In genomic region chr1:93175849-93176248, GRCm38 (mm10) we compare ENCODE assay signal across 10 mouse cellular contexts. TPM values are rescaled to one million over a fixed set of nuclear protein-coding genes. Genes with fewer than 3 reads are reported as not detected.
DNase-seq lines count a peak whose midpoint lies in the region; ATAC-seq and TF ChIP-seq lines count a peak whose summit lies in the region.
"Had no signal": no experiment of that assay in that cellular context is flagged by ENCODE, and none has a peak within 500 bp of the region (broad histone marks: within the 10 kb centered on the region; RNA-seq: fewer than 3 reads in every experiment).

No protein-coding gene starts in this region.

- TF ChIP-seq EP300 in heart, adult 2 months (IDR thresholded peaks at IDR 0.05; ENCODE audit: insufficient read depth, low read depth, low read length) = no peak
- TF ChIP-seq EP300 in liver, postnatal 0 days (IDR thresholded peaks at IDR 0.05; ENCODE audit: low read depth) = no peak

- H3K9me3 ChIP-seq in heart, embryonic 12.5 days (replicated peaks) = no peaks in the 10 kb centered on the region
- no peaks in the 10 kb centered on the region for H3K9me3 ChIP-seq in embryonic facial prominence, embryonic 11.5 days (replicated peaks; ENCODE audit: control insufficient read depth, low read length)
- no peaks in the 10 kb centered on the region for H3K9me3 ChIP-seq in hindbrain, embryonic 15.5 days
- H3K9me3 ChIP-seq in liver, postnatal 0 days (ENCODE audit: low read length) = no peaks in the 10 kb centered on the region

- peaks cover 28% of the 10 kb centered on the region for H3K4me1 ChIP-seq in heart, embryonic 12.5 days (replicated peaks)
- no peaks in the 10 kb centered on the region; the same call in 1 of the 2 replicates for H3K4me1 ChIP-seq in heart, adult 2 months (ENCODE audit: control insufficient read depth, insufficient read depth, low read length)
- peaks cover 10% of the 10 kb centered on the region for H3K4me1 ChIP-seq in embryonic facial prominence, embryonic 11.5 days (ENCODE audit: control insufficient read depth, insufficient read depth, low read length)
- peaks cover 19% of the 10 kb centered on the region for H3K4me1 ChIP-seq in hindbrain, embryonic 15.5 days (replicated peaks)
- H3K4me1 ChIP-seq in liver, postnatal 0 days (ENCODE audit: insufficient read depth) = no peaks in the 10 kb centered on the region
- H3K4me1 ChIP-seq in thymus, adult 2 months (replicated peaks; ENCODE audit: control insufficient read depth, insufficient read depth, low read length) = no peaks in the 10 kb centered on the region

- no peak for DNase-seq in heart, adult 2 months
- no peak for DNase-seq in embryonic facial prominence, embryonic 11.5 days (ENCODE audit: low spot score)
- DNase-seq in neural tube, embryonic 10.5 days (ENCODE audit: extremely low spot score, low spot score) = peak; percentile 45
- DNase-seq in frontal cortex, postnatal 25 days (ENCODE audit: low spot score in 2 of 2) = no peak
- no peak for DNase-seq in liver, postnatal 0 days
- DNase-seq in thymus, adult 2 months = no peak

- H3K4me2 ChIP-seq in heart, embryonic 12.5 days = peak overlapping the region; percentile 81
- H3K4me2 ChIP-seq in embryonic facial prominence, embryonic 11.5 days (ENCODE audit: low read depth, low read length) = peak overlapping the region; percentile 74
- peak overlapping the region; percentile 99 for H3K4me2 ChIP-seq in hindbrain, embryonic 15.5 days
- H3K4me2 ChIP-seq in liver, postnatal 0 days (ENCODE audit: low read depth, low read length) = no peak overlapping the region

- peak overlapping the region; percentile 28; the same call in 1 of the 2 replicates for H3K27ac ChIP-seq in heart, embryonic 12.5 days (ENCODE audit: poor library complexity, severe bottlenecking)
- no peak overlapping the region for H3K27ac ChIP-seq in heart, adult 2 months
- peak overlapping the region; percentile 88 for H3K27ac ChIP-seq in embryonic facial prominence, embryonic 11.5 days (replicated peaks; ENCODE audit: low read depth, low read length)
- no peak overlapping the region for H3K27ac ChIP-seq in hindbrain, embryonic 15.5 days (replicated peaks)
- H3K27ac ChIP-seq in liver, postnatal 0 days (ENCODE audit: low read depth) = no peak overlapping the region
- no peak overlapping the region for H3K27ac ChIP-seq in thymus, adult 2 months (ENCODE audit: control insufficient read depth, insufficient read depth, low read length)

- intact Hi-C loops in heart, adult 2 months (cut with DNase I) = loop anchor here (5.0 kb wide), 2 partner anchors 41 to 166 kb away; partner anchors contain the start of genes Pask and Ppp1r7

- H3K79me2 ChIP-seq in heart, adult 2 months (replicated peaks; ENCODE audit: control insufficient read depth, insufficient read depth, low read length) = no peaks in the 10 kb centered on the region

- no peak for TF ChIP-seq POLR2A in heart, adult 2 months (IDR thresholded peaks at IDR 0.05; ENCODE audit: insufficient read depth, low read depth, low read length)
- no peak for TF ChIP-seq POLR2A in thymus, adult 2 months (IDR thresholded peaks at IDR 0.05; ENCODE audit: control insufficient read depth, extremely low read depth, insufficient read depth, low read length, poor library complexity)

- WGBS in heart, embryonic 12.5 days = 6% methylated on average over 6 of the region's 6 CpGs
- 47% methylated on average over 6 of the region's 6 CpGs for WGBS in heart, adult 2 months
- 10% methylated on average over 6 of the region's 6 CpGs for WGBS in embryonic facial prominence, embryonic 11.5 days
- 21% methylated on average over 6 of the region's 6 CpGs for WGBS in hindbrain, embryonic 15.5 days
- WGBS in liver, postnatal 0 days (ENCODE audit: insufficient replicate concordance) = 24% methylated on average over 6 of the region's 6 CpGs
- WGBS in thymus, adult 2 months = 47% methylated on average over 6 of the region's 6 CpGs

- ATAC-seq in heart, embryonic 12.5 days (ENCODE audit: insufficient number of reproducible peaks, low FRiP score) = no peak
- 0 out of 2 replicates have a peak, but pooled peaks have one; percentile 16 for ATAC-seq in embryonic facial prominence, embryonic 11.5 days (replicated peaks; ENCODE audit: insufficient number of reproducible peaks, low FRiP score, low TSS enrichment, low read depth)
- ATAC-seq in hindbrain, embryonic 15.5 days (ENCODE audit: low FRiP score, low read depth) = no peak
- ATAC-seq in liver, postnatal 0 days = no peak

- H3K4me3 ChIP-seq in heart, embryonic 12.5 days = peak overlapping the region; percentile 48; the same call in 1 of the 2 replicates
- H3K4me3 ChIP-seq in heart, adult 2 months = no peak overlapping the region
- H3K4me3 ChIP-seq in embryonic facial prominence, embryonic 11.5 days (ENCODE audit: low read depth, low read length) = no peak overlapping the region
- H3K4me3 ChIP-seq in hindbrain, embryonic 15.5 days = 0 out of 2 replicates have a peak overlapping the region, but pooled peaks have one; percentile 46
- H3K4me3 ChIP-seq in liver, postnatal 0 days (ENCODE audit: low read depth, low read length) = no peak overlapping the region
- H3K4me3 ChIP-seq in thymus, adult 2 months (ENCODE audit: control insufficient read depth, insufficient read depth, low read length) = no peak overlapping the region
- H3K4me3 ChIP-seq: myocyte had no signal

- H3K27me3 ChIP-seq in heart, embryonic 12.5 days (replicated peaks) = peaks cover 67% of the 10 kb centered on the region
- H3K27me3 ChIP-seq in heart, adult 2 months (ENCODE audit: control insufficient read depth, insufficient read depth, low read length) = no peaks in the 10 kb centered on the region; the same call in 1 of the 2 replicates
- no peaks in the 10 kb centered on the region for H3K27me3 ChIP-seq in embryonic facial prominence, embryonic 11.5 days (ENCODE audit: control insufficient read depth, insufficient read depth, low read length)
- H3K27me3 ChIP-seq in hindbrain, embryonic 15.5 days = 0 out of 2 replicates have a peak, but pooled peaks cover 3% of the 10 kb centered on the region
- H3K27me3 ChIP-seq in liver, postnatal 0 days (ENCODE audit: insufficient read depth, low read length) = peaks cover 30% of the 10 kb centered on the region
- peaks cover 5% of the 10 kb centered on the region; the same call in 1 of the 2 replicates for H3K27me3 ChIP-seq in thymus, adult 2 months (ENCODE audit: control insufficient read depth, insufficient read depth, low read length)

- no peak for TF ChIP-seq CTCF in heart, adult 2 months (IDR thresholded peaks at IDR 0.05)
- no peak for TF ChIP-seq CTCF in liver, postnatal 0 days (IDR thresholded peaks at IDR 0.05; ENCODE audit: low read depth)
- TF ChIP-seq CTCF in thymus, adult 2 months (IDR thresholded peaks at IDR 0.05; ENCODE audit: borderline replicate concordance, control insufficient read depth, extremely low read depth, insufficient read depth, low read length, poor library complexity) = no peak

- H3K9ac ChIP-seq in heart, embryonic 12.5 days = no peak overlapping the region
- H3K9ac ChIP-seq in heart, adult 2 months (ENCODE audit: low read depth, low read length) = no peak overlapping the region
- H3K9ac ChIP-seq in embryonic facial prominence, embryonic 11.5 days (replicated peaks; ENCODE audit: low read length) = no peak overlapping the region
- no peak overlapping the region for H3K9ac ChIP-seq in hindbrain, embryonic 15.5 days
- H3K9ac ChIP-seq in liver, postnatal 0 days (replicated peaks) = no peak overlapping the region

- H3K36me3 ChIP-seq in heart, embryonic 12.5 days = no peaks in the 10 kb centered on the region
- H3K36me3 ChIP-seq in heart, adult 2 months (ENCODE audit: control insufficient read depth, insufficient read depth, low read length) = no peaks in the 10 kb centered on the region
- no peaks in the 10 kb centered on the region for H3K36me3 ChIP-seq in embryonic facial prominence, embryonic 11.5 days (replicated peaks; ENCODE audit: control insufficient read depth, insufficient read depth, low read depth, low read length)
- H3K36me3 ChIP-seq in hindbrain, embryonic 15.5 days = no peaks in the 10 kb centered on the region
- H3K36me3 ChIP-seq in liver, postnatal 0 days (replicated peaks; ENCODE audit: insufficient read depth, low read length) = no peaks in the 10 kb centered on the region
- no peaks in the 10 kb centered on the region for H3K36me3 ChIP-seq in thymus, adult 2 months (ENCODE audit: control insufficient read depth, insufficient read depth, low read length)

RNA-seq across cellular contexts. Expression of gene Crocc2, which starts 7.3 kb away (rescaled TPM):
- polyA plus RNA-seq in heart, embryonic 12.5 days (2016; fragmentation: Nextera tagmentation; extraction: Ambion mirVana) = 0.11 and 0.17 TPM in 2 replicates
- total RNA-seq in heart, adult 2 months (2021) = under 1 TPM in 1 of 2 experiments, not detected in 1; 0.09 TPM
- polyA plus RNA-seq in heart, adult 2 months (2012; rRNA removed) = 0.20 and 0.35 TPM in 2 replicates
- polyA plus RNA-seq in embryonic facial prominence, embryonic 11.5 days (2014; fragmentation: Nextera tagmentation; extraction: Ambion mirVana) = 0.14 and 0.25 TPM in 2 replicates
- polyA plus RNA-seq in hindbrain, embryonic 15.5 days (2015; fragmentation: Nextera tagmentation; extraction: Ambion mirVana) = 0.35 and 0.45 TPM in 2 replicates
- polyA plus RNA-seq in liver, postnatal 0 days (2015; fragmentation: Nextera tagmentation; extraction: Ambion mirVana) = not detected in 2 replicates
- polyA plus RNA-seq in thymus, adult 2 months (2012; rRNA removed) = 0.28 and 0.34 TPM in 2 replicates
- total RNA-seq: gastrocnemius, postnatal 36 days had no signal
- polyA plus RNA-seq: myocyte had no signal

RNA-seq across cellular contexts. Expression of gene 2310007B03Rik, which starts 15.1 kb away (rescaled TPM):
- polyA plus RNA-seq in heart, embryonic 12.5 days (2016; fragmentation: Nextera tagmentation; extraction: Ambion mirVana) = not detected in 2 replicates
- not detected for total RNA-seq in heart, adult 2 months (2021)
- polyA plus RNA-seq in heart, adult 2 months (2012; rRNA removed) = 0.82 TPM in 1 of 2 replicates, not detected in the other
- polyA plus RNA-seq in embryonic facial prominence, embryonic 11.5 days (2014; fragmentation: Nextera tagmentation; extraction: Ambion mirVana) = 0.08 and 0.36 TPM in 2 replicates
- 0.23 and 0.28 TPM in 2 replicates for polyA plus RNA-seq in hindbrain, embryonic 15.5 days (2015; fragmentation: Nextera tagmentation; extraction: Ambion mirVana)
- 0.51 and 0.99 TPM in 2 replicates for polyA plus RNA-seq in liver, postnatal 0 days (2015; fragmentation: Nextera tagmentation; extraction: Ambion mirVana)
- polyA plus RNA-seq in thymus, adult 2 months (2012; rRNA removed) = 0.68 and 0.88 TPM in 2 replicates
- total RNA-seq: gastrocnemius, postnatal 36 days had no signal

RNA-seq across cellular contexts. Expression of gene Agxt, which starts 40.8 kb away (rescaled TPM):
- polyA plus RNA-seq in heart, embryonic 12.5 days (2016; fragmentation: Nextera tagmentation; extraction: Ambion mirVana) = not detected in 2 replicates
- total RNA-seq in heart, adult 2 months (2021) = not detected
- 0.23 TPM in 1 of 2 replicates, not detected in the other for polyA plus RNA-seq in heart, adult 2 months (2012; rRNA removed)
- not detected in 2 replicates for polyA plus RNA-seq in embryonic facial prominence, embryonic 11.5 days (2014; fragmentation: Nextera tagmentation; extraction: Ambion mirVana)
- polyA plus RNA-seq in hindbrain, embryonic 15.5 days (2015; fragmentation: Nextera tagmentation; extraction: Ambion mirVana) = not detected in 2 replicates
- polyA plus RNA-seq in liver, postnatal 0 days (2015; fragmentation: Nextera tagmentation; extraction: Ambion mirVana) = 443 and 456 TPM in 2 replicates
- 0.23 and 0.78 TPM in 2 replicates for polyA plus RNA-seq in thymus, adult 2 months (2012; rRNA removed)
- polyA plus RNA-seq: myocyte had no signal

RNA-seq across cellular contexts. Expression of gene Sned1, which starts 59.8 kb away (rescaled TPM):
- 7.2 and 8.1 TPM in 2 replicates for polyA plus RNA-seq in heart, embryonic 12.5 days (2016; fragmentation: Nextera tagmentation; extraction: Ambion mirVana)
- total RNA-seq in heart, adult 2 months (2021) = 1 to 10 TPM; 7.2 to 7.6 TPM
- polyA plus RNA-seq in heart, adult 2 months (2012; rRNA removed) = 8.9 and 14.3 TPM in 2 replicates
- polyA plus RNA-seq in embryonic facial prominence, embryonic 11.5 days (2014; fragmentation: Nextera tagmentation; extraction: Ambion mirVana) = 5.3 and 5.6 TPM in 2 replicates
- 11.2 and 18.6 TPM in 2 replicates for polyA plus RNA-seq in hindbrain, embryonic 15.5 days (2015; fragmentation: Nextera tagmentation; extraction: Ambion mirVana)
- 0.25 and 0.54 TPM in 2 replicates for polyA plus RNA-seq in liver, postnatal 0 days (2015; fragmentation: Nextera tagmentation; extraction: Ambion mirVana)
- 3.1 and 3.8 TPM in 2 replicates for polyA plus RNA-seq in thymus, adult 2 months (2012; rRNA removed)

Comparison
In these comparisons a context has a peak if more than half of its experiments do, and no peak if none do; other contexts are left out.
1. H3K27ac ChIP-seq: peak in heart, embryonic 12.5 days (single experiment) and embryonic facial prominence, embryonic 11.5 days (single experiment); none in heart, adult 2 months (single experiment), hindbrain, embryonic 15.5 days (single experiment), liver, postnatal 0 days (single experiment) and thymus, adult 2 months (single experiment).
2. H3K4me3 ChIP-seq: peak in heart, embryonic 12.5 days (single experiment) and hindbrain, embryonic 15.5 days (single experiment); none in heart, adult 2 months (single experiment), embryonic facial prominence, embryonic 11.5 days (single experiment), liver, postnatal 0 days (single experiment) and thymus, adult 2 months (single experiment).
3. RNA of gene Agxt, which starts 40.8 kb away (polyA plus RNA-seq): 443 to 456 TPM in liver, postnatal 0 days; 0.23 to 0.78 TPM in thymus, adult 2 months, not detected in hindbrain, embryonic 15.5 days, 0.23 TPM in heart, adult 2 months, not detected in heart, embryonic 12.5 days and not detected in embryonic facial prominence, embryonic 11.5 days; every median in the first group is over 100 times any median in the second.